Mouse (Mus musculus) left cerebral cortex, postnatal 4 days (tissue): ENCODE measurements around the gene Prss1. TPM values are rescaled to one million over a fixed set of nuclear protein-coding genes. Genes with fewer than 3 reads are reported as not detected.
"Not testable (repeated sequence)": the region's sequence is repeated elsewhere in the genome, so short reads cannot be mapped to it uniquely, and the experiment has no call there.

ENCODE experiments used
- DNase-seq: peaks from one replicate; pipeline ENCODE4 v3.0.0-alpha.2; 2022
- intact Hi-C: fragments of 180-260 bp; cut with DNase I; formaldehyde crosslinking; loops from one replicate; pipeline ENCODE4 v1.15.1; 2025
- total RNA-seq, 2 experiments: library from RNA; stranded (reverse); gene quantifications; 2 replicates each; pipeline ENCODE4 v1.2.3; 2021

The Prss1 gene
- total RNA-seq = not detected

- intact Hi-C loops, DNase-seq: not testable (repeated sequence)
Observed at GRCm38 (mm10) chr6:41458632-41459031, at the start of gene Prss1. TSS of gene Prss1 (plus strand) at chr6:41458932.

- intact Hi-C loops, DNase-seq: not testable (repeated sequence)
Observed at GRCm38 (mm10) chr6:41442261-41442660, 16.5 kb upstream of the Prss1 start.

DNA sequence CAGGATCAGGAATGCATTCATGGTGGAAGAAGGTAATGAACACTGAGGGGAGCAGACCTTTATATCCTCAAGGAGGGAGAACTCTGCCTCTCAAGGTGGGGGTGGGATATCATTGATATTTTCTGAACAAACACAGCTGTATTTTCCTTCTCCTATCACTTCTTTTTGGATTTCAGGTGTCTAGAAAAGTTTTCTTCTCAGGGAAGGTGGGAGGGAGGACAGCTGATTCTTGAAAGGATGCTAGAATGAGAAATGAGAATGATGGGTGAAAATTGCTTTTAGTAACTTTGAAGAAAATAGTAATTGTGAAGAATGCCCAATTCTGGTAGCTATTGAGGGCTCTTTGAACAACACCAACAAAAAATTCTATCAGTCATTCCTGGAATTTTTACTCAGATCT lies 12.7 kb upstream of the Prss1 start, which contains the start of gene Gm10334:
Gene Gm10334, minus strand, starts transcription at position 101 of the 400 bp plus-strand sequence.
- intact Hi-C loops = not testable (repeated sequence)

GRCm38 (mm10) chr6:41499374-41499773 lies 40.6 kb downstream of the Prss1 start:
- DNase-seq = no peak
- intact Hi-C loops = no loop called here

More for the DNA sequence above, 12.7 kb upstream of the Prss1 start, which contains the start of gene Gm10334:
- not testable (repeated sequence) for DNase-seq

- DNase-seq = no peak
- intact Hi-C loops = no loop called here
Observed at GRCm38 (mm10) chr6:41504915-41505314, 46.2 kb downstream of the Prss1 start.

- DNase-seq = no peak
- intact Hi-C loops = no loop called here
Observed at GRCm38 (mm10) chr6:41505323-41505722, 46.6 kb downstream of the Prss1 start.

Other genes with a start within 250 kb of the Prss1 start
- not detected for gene Try4, start 156.7 kb upstream of the Prss1 start, total RNA-seq
- gene Try5, start 142.1 kb upstream of the Prss1 start, total RNA-seq = under 1 TPM in 1 of 2 experiments, not detected in 1; 0.46 TPM
- not detected for gene Try10, start 104.8 kb upstream of the Prss1 start, total RNA-seq
- gene Prss3, start 81.3 kb upstream of the Prss1 start, total RNA-seq = not detected
- gene Gm5771, start 66.6 kb upstream of the Prss1 start, total RNA-seq = not detected
- gene Gm10334, start 12.8 kb upstream of the Prss1 start, total RNA-seq = not detected
- not detected for gene Prss2, start 62.9 kb downstream of the Prss1 start, total RNA-seq
- 100 to 1,000 TPM; 165 to 178 TPM for gene Ephb6, start 146.6 kb downstream of the Prss1 start, total RNA-seq
- gene Trpv6, start 177.5 kb downstream of the Prss1 start, total RNA-seq = under 1 TPM in 1 of 2 experiments, not detected in 1; 0.20 TPM
- not detected for gene Trpv5, start 221.8 kb downstream of the Prss1 start, total RNA-seq
- gene Llcfc1, start 225.5 kb downstream of the Prss1 start, total RNA-seq = not detected
- not detected for gene Kel, start 245.4 kb downstream of the Prss1 start, total RNA-seq